Comparison of ENCODE assay signal across 9 mouse cellular contexts in genomic region chr2:31484187-31484586, GRCm38 (mm10). TPM values are rescaled to one million over a fixed set of nuclear protein-coding genes. Genes with fewer than 3 reads are reported as not detected.
DNase-seq lines count a peak whose midpoint lies in the region; ATAC-seq and TF ChIP-seq lines count a peak whose summit lies in the region.
"Had no signal": no experiment of that assay in that cellular context is flagged by ENCODE, and none has a peak within 500 bp of the region (broad histone marks: within the 10 kb centered on the region; RNA-seq: fewer than 3 reads in every experiment).

No protein-coding gene starts in this region.

- no peaks in the 10 kb centered on the region; the same call in 1 of the 2 replicates for H3K27me3 ChIP-seq in kidney, embryonic 16.5 days (ENCODE audit: insufficient read depth, low read length)
- peaks cover 20% of the 10 kb centered on the region for H3K27me3 ChIP-seq in hindbrain, postnatal 0 days (ENCODE audit: insufficient read depth, low read length)
- H3K27me3 ChIP-seq in limb, embryonic 11.5 days (ENCODE audit: control insufficient read depth, insufficient read depth, low read length) = no peaks in the 10 kb centered on the region
- H3K27me3 ChIP-seq in midbrain, postnatal 0 days (ENCODE audit: insufficient read depth, low read length) = peaks cover 54% of the 10 kb centered on the region

- H3K4me3 ChIP-seq in kidney, embryonic 16.5 days (ENCODE audit: low read length) = no peak overlapping the region
- no peak overlapping the region for H3K4me3 ChIP-seq in embryonic fibroblast, embryonic 13.5 days (ENCODE audit: insufficient read depth, low read length)
- H3K4me3 ChIP-seq in hindbrain, postnatal 0 days (ENCODE audit: low read length) = no peak overlapping the region
- H3K4me3 ChIP-seq in limb, embryonic 11.5 days (ENCODE audit: low read depth, low read length) = no peak overlapping the region
- H3K4me3 ChIP-seq in midbrain, postnatal 0 days (ENCODE audit: low read depth, low read length) = no peak overlapping the region
- H3K4me3 ChIP-seq: embryonic facial prominence, embryonic 15.5 days had no signal

- no peak overlapping the region for H3K4me2 ChIP-seq in kidney, embryonic 16.5 days (replicated peaks; ENCODE audit: low read depth, low read length)
- H3K4me2 ChIP-seq in hindbrain, postnatal 0 days (ENCODE audit: low read depth, low read length) = no peak overlapping the region
- H3K4me2 ChIP-seq in limb, embryonic 11.5 days (ENCODE audit: low read depth, severe bottlenecking) = no peak overlapping the region
- no peak overlapping the region for H3K4me2 ChIP-seq in midbrain, postnatal 0 days (ENCODE audit: low read depth, low read length, poor library complexity, severe bottlenecking)
- H3K4me2 ChIP-seq: embryonic facial prominence, embryonic 15.5 days had no signal

- no peak overlapping the region for H3K27ac ChIP-seq in kidney, embryonic 16.5 days (ENCODE audit: low read length)
- H3K27ac ChIP-seq in embryonic fibroblast, embryonic 13.5 days (ENCODE audit: insufficient read depth, low read length) = no peak overlapping the region
- no peak overlapping the region for H3K27ac ChIP-seq in hindbrain, postnatal 0 days
- H3K27ac ChIP-seq in limb, embryonic 11.5 days (replicated peaks; ENCODE audit: low read depth, low read length) = no peak overlapping the region
- no peak overlapping the region for H3K27ac ChIP-seq in midbrain, postnatal 0 days (ENCODE audit: low read depth, low read length)
- H3K27ac ChIP-seq: embryonic facial prominence, embryonic 15.5 days had no signal

- peak; percentile 56 for DNase-seq in kidney, adult 18-20 months
- DNase-seq in adrenal gland, postnatal 36 days = peak; percentile 88 to 89
- peak; percentile 90 for DNase-seq in hindbrain, postnatal 0 days (ENCODE audit: low spot score)
- DNase-seq in limb, embryonic 11.5 days (ENCODE audit: low spot score) = peak; percentile 92
- peak; percentile 90 for DNase-seq in midbrain, postnatal 0 days (ENCODE audit: low spot score)
- peak; percentile 34 to 73 for DNase-seq in thymus, postnatal 10 days (ENCODE audit: low spot score in 2 of 2)

- peak; percentile 95 for TF ChIP-seq CTCF in embryonic fibroblast, embryonic 13.5 days (IDR thresholded peaks at IDR 0.05; ENCODE audit: borderline replicate concordance, insufficient read depth, low read length)
- peak; percentile 98 for TF ChIP-seq CTCF in hindbrain, postnatal 0 days (IDR thresholded peaks at IDR 0.05; ENCODE audit: low read depth)
- TF ChIP-seq CTCF in midbrain, postnatal 0 days (IDR thresholded peaks at IDR 0.05) = peak; percentile 95

- ATAC-seq in kidney, embryonic 16.5 days (ENCODE audit: low FRiP score, low TSS enrichment) = no peak
- ATAC-seq in hindbrain, postnatal 0 days = peak; percentile 59; the same call in 1 of the 2 replicates
- ATAC-seq in limb, embryonic 11.5 days (ENCODE audit: insufficient number of reproducible peaks, low FRiP score, low TSS enrichment, low read depth) = no peak
- no peak for ATAC-seq in midbrain, postnatal 0 days (ENCODE audit: low FRiP score)

- WGBS in kidney, embryonic 16.5 days = 26% methylated on average over 5 of the region's 5 CpGs
- 24% methylated on average over 5 of the region's 5 CpGs for WGBS in hindbrain, postnatal 0 days
- WGBS in limb, embryonic 11.5 days = 28% methylated on average over 5 of the region's 5 CpGs
- 28% methylated on average over 5 of the region's 5 CpGs for WGBS in midbrain, postnatal 0 days

- no peaks in the 10 kb centered on the region for H3K4me1 ChIP-seq in kidney, embryonic 16.5 days (ENCODE audit: insufficient read depth, low read length)
- no peaks in the 10 kb centered on the region for H3K4me1 ChIP-seq in embryonic fibroblast, embryonic 13.5 days (ENCODE audit: control insufficient read depth, insufficient read depth, low read length)
- no peaks in the 10 kb centered on the region for H3K4me1 ChIP-seq in hindbrain, postnatal 0 days (ENCODE audit: insufficient read depth, low read length)
- H3K4me1 ChIP-seq in limb, embryonic 11.5 days (ENCODE audit: control insufficient read depth, insufficient read depth, low read length) = peaks cover 5% of the 10 kb centered on the region; the same call in 1 of the 2 replicates
- H3K4me1 ChIP-seq in midbrain, postnatal 0 days (ENCODE audit: insufficient read depth, low read length) = no peaks in the 10 kb centered on the region
- H3K4me1 ChIP-seq: embryonic facial prominence, embryonic 15.5 days had no signal

- H3K9me3 ChIP-seq in kidney, embryonic 16.5 days (ENCODE audit: low read length) = no peaks in the 10 kb centered on the region
- no peaks in the 10 kb centered on the region for H3K9me3 ChIP-seq in hindbrain, postnatal 0 days (ENCODE audit: low read length)
- H3K9me3 ChIP-seq in limb, embryonic 11.5 days (ENCODE audit: control insufficient read depth, low read length) = no peaks in the 10 kb centered on the region
- no peaks in the 10 kb centered on the region for H3K9me3 ChIP-seq in midbrain, postnatal 0 days (ENCODE audit: low read length)
- H3K9me3 ChIP-seq: embryonic facial prominence, embryonic 15.5 days had no signal

- TF ChIP-seq POLR2A in embryonic fibroblast, embryonic 13.5 days (IDR thresholded peaks at IDR 0.05; ENCODE audit: low read depth, low read length) = no peak

- H3K9ac ChIP-seq in kidney, embryonic 16.5 days (replicated peaks; ENCODE audit: low read length) = no peak overlapping the region
- H3K9ac ChIP-seq in hindbrain, postnatal 0 days (replicated peaks; ENCODE audit: low read length) = no peak overlapping the region
- H3K9ac ChIP-seq in limb, embryonic 11.5 days (ENCODE audit: low read length) = no peak overlapping the region
- H3K9ac ChIP-seq in midbrain, postnatal 0 days (replicated peaks; ENCODE audit: low read length, poor library complexity, severe bottlenecking) = no peak overlapping the region
- H3K9ac ChIP-seq: embryonic facial prominence, embryonic 15.5 days had no signal

- no peaks in the 10 kb centered on the region for H3K36me3 ChIP-seq in kidney, embryonic 16.5 days (ENCODE audit: insufficient read depth, low read length)
- no peaks in the 10 kb centered on the region for H3K36me3 ChIP-seq in hindbrain, postnatal 0 days (ENCODE audit: insufficient read depth, low read length)
- H3K36me3 ChIP-seq in limb, embryonic 11.5 days (ENCODE audit: control insufficient read depth, insufficient read depth, low read length) = no peaks in the 10 kb centered on the region
- H3K36me3 ChIP-seq in midbrain, postnatal 0 days (ENCODE audit: insufficient read depth, low read length) = no peaks in the 10 kb centered on the region
- H3K36me3 ChIP-seq: embryonic facial prominence, embryonic 15.5 days had no signal

RNA-seq across cellular contexts. Expression of gene Ass1, which starts 14.2 kb away (rescaled TPM):
- polyA plus RNA-seq in kidney, embryonic 16.5 days (2015; fragmentation: Nextera tagmentation; extraction: Ambion mirVana) = 130 and 164 TPM in 2 replicates
- 10 to 100 TPM; 22.6 to 37.2 TPM for total RNA-seq in adrenal gland, postnatal 36 days (2021)
- 212 and 308 TPM in 2 replicates for polyA plus RNA-seq in embryonic fibroblast, embryonic 13.5 days (2011; ENCODE audit: insufficient read length, low read depth, missing spikeins)
- 25.3 and 33.3 TPM in 2 replicates for total RNA-seq in hindbrain, postnatal 0 days (2014; rRNA removed)
- polyA plus RNA-seq in hindbrain, postnatal 0 days (2015; fragmentation: Nextera tagmentation; extraction: Ambion mirVana) = 28.9 and 29.0 TPM in 2 replicates
- polyA plus RNA-seq in limb, embryonic 11.5 days (2014; fragmentation: Nextera tagmentation; extraction: Ambion mirVana) = 5.5 and 5.8 TPM in 2 replicates
- 17.4 and 24.9 TPM in 2 replicates for total RNA-seq in midbrain, postnatal 0 days (2014; rRNA removed)
- 26.4 and 30.3 TPM in 2 replicates for polyA plus RNA-seq in midbrain, postnatal 0 days (2015; fragmentation: Nextera tagmentation; extraction: Ambion mirVana)
